Mouse (Mus musculus): ENCODE results near the gene Prg2.

Gene Prg2

GRCm38 (mm10) chr2:85029897-85030296 lies 49.6 kb downstream of the Prg2 start:
- DNase-seq (ENCODE audit: low spot score): no peak

GRCm38 (mm10) chr2:85030989-85031388 lies 50.7 kb downstream of the Prg2 start:
- DNase-seq (ENCODE audit: low spot score): no peak

GRCm38 (mm10) chr2:85033121-85033520 lies 52.9 kb downstream of the Prg2 start:
- DNase-seq (ENCODE audit: low spot score): no peak

All from embryo, embryonic 10.5 days (tissue).